Mouse (Mus musculus) intestine, embryonic 15.5 days (tissue): ENCODE data around the gene Arhgap42. TPM values are rescaled to one million over a fixed set of nuclear protein-coding genes. Genes with fewer than 3 reads are reported as not detected.

Experiments
- ATAC-seq: fragments of 200-750 bp; cut with Nextera tagmentation; 2 replicates; pipeline ENCODE4 v1.8.0; 2017; ENCODE audit warnings: moderate TSS enrichment, moderate library complexity
- H3K27ac ChIP-seq: fragments of 300-500 bp; sonication (generic); 2 replicates; pipeline ENCODE4 v1.5.1; 2015; ENCODE audit warnings: mild to moderate bottlenecking, inconsistent platforms
- H3K27me3 ChIP-seq: fragments of 300-500 bp; sonication (generic); replicated peaks from 2 replicates; pipeline ENCODE4 v1.6.1; 2015; ENCODE audit warnings: inconsistent platforms
- H3K36me3 ChIP-seq: fragments of 300-500 bp; sonication (generic); 2 replicates; pipeline ENCODE4 v1.6.1; 2015; ENCODE audit warnings: inconsistent platforms
- H3K4me1 ChIP-seq: fragments of 300-500 bp; sonication (generic); replicated peaks from 2 replicates; pipeline ENCODE4 v1.6.1; 2015; ENCODE audit warnings: inconsistent platforms
- H3K4me2 ChIP-seq: fragments of 300-500 bp; sonication (generic); replicated peaks from 2 replicates; pipeline ENCODE4 v1.6.1; 2015; ENCODE audit warnings: mild to moderate bottlenecking, inconsistent platforms
- H3K4me3 ChIP-seq: fragments of 300-500 bp; sonication (generic); replicated peaks from 2 replicates; pipeline ENCODE4 v1.5.1; 2015; ENCODE audit warnings: inconsistent platforms
- H3K9ac ChIP-seq: fragments of 300-500 bp; sonication (generic); 2 replicates; pipeline ENCODE4 v1.6.1; 2015; ENCODE audit warnings: inconsistent platforms
- H3K9me3 ChIP-seq: fragments of 300-500 bp; sonication (generic); 2 replicates; pipeline ENCODE4 v1.6.1; 2016; ENCODE audit warnings: inconsistent platforms
- WGBS: fragments of 180-500 bp; shearing (Covaris S2); methylation state at CpG from one replicate; pipeline ENCODE4 v1.1.7; 2015; 5-methylcytosine and 5-hydroxymethylcytosine counted together
- polyA plus RNA-seq: library from polyadenylated mRNA; unstranded; fragments of >200 nt; fragmentation: Nextera tagmentation; extraction: Ambion mirVana; gene quantifications from 2 replicates; pipeline ENCODE4 v1.2.1, GENCODE M21; 2015

Gene Arhgap42
- polyA plus RNA-seq, 1 experiment from 2014 or later = 43.0 TPM

GRCm38 (mm10) chr9:9160736-9161135, 78.2 kb downstream of the Arhgap42 start:
- Histone ChIP-seq H3K36me3 (no peaks in the 10 kb centered on the region), H3K4me3 (no peak overlapping the region), H3K4me1 (no peaks in the 10 kb centered on the region), H3K27ac (no peak overlapping the region), H3K27me3 (no peaks in the 10 kb centered on the region), H3K4me2 (no peak overlapping the region), H3K9me3 (no peaks in the 10 kb centered on the region), H3K9ac (no peak overlapping the region)
- 42% methylated on average over 3 of the region's 3 CpGs for WGBS
- no peak for ATAC-seq

- WGBS = 80% methylated on average over 3 of the region's 3 CpGs
These were observed 80.7 kb downstream of the Arhgap42 start for GRCm38 (mm10) chr9:9158241-9158640.

GRCm38 (mm10) chr9:9157425-9157824, 81.5 kb downstream of the Arhgap42 start:
- no peak overlapping the region for H3K27ac ChIP-seq
- no peak overlapping the region for H3K4me2 ChIP-seq
- ATAC-seq = no peak
- no peak overlapping the region for H3K4me3 ChIP-seq
- no peak overlapping the region for H3K9ac ChIP-seq
- no peaks in the 10 kb centered on the region for H3K36me3 ChIP-seq
- WGBS = 75% methylated on average over 2 of the region's 2 CpGs
- H3K27me3 ChIP-seq = no peaks in the 10 kb centered on the region
- H3K4me1 ChIP-seq = no peaks in the 10 kb centered on the region
- H3K9me3 ChIP-seq = no peaks in the 10 kb centered on the region

More at GRCm38 (mm10) chr9:9158241-9158640, 80.7 kb downstream of the Arhgap42 start:
- no peaks in the 10 kb centered on the region for H3K9me3 ChIP-seq
- H3K4me2 ChIP-seq = no peak overlapping the region
- no peak overlapping the region for H3K27ac ChIP-seq
- H3K9ac ChIP-seq = no peak overlapping the region
- no peaks in the 10 kb centered on the region for H3K4me1 ChIP-seq
- H3K36me3 ChIP-seq = no peaks in the 10 kb centered on the region
- no peak overlapping the region for H3K4me3 ChIP-seq
- no peak for ATAC-seq
- H3K27me3 ChIP-seq = no peaks in the 10 kb centered on the region

GRCm38 (mm10) chr9:9154636-9155035, 84.3 kb downstream of the Arhgap42 start:
- WGBS = 93% methylated on average over 3 of the region's 3 CpGs
- ATAC-seq = no peak
- no peak overlapping the region for H3K4me3 ChIP-seq

GRCm38 (mm10) chr9:9144301-9145121, 94.4 kb downstream of the Arhgap42 start:
- no peaks in the 10 kb centered on the region for H3K36me3 ChIP-seq
- WGBS = 87% methylated on average over 7 of the region's 7 CpGs

More at GRCm38 (mm10) chr9:9154636-9155035, 84.3 kb downstream of the Arhgap42 start:
- no peak overlapping the region for H3K9ac ChIP-seq
- no peak overlapping the region for H3K27ac ChIP-seq
- no peaks in the 10 kb centered on the region for H3K9me3 ChIP-seq
- no peak overlapping the region for H3K4me2 ChIP-seq
- H3K4me1 ChIP-seq = no peaks in the 10 kb centered on the region
- no peaks in the 10 kb centered on the region for H3K27me3 ChIP-seq
- H3K36me3 ChIP-seq = no peaks in the 10 kb centered on the region

GRCm38 (mm10) chr9:9143102-9143501, 95.8 kb downstream of the Arhgap42 start:
- H3K27me3 ChIP-seq = no peaks in the 10 kb centered on the region
- no peak overlapping the region for H3K27ac ChIP-seq
- H3K36me3 ChIP-seq = no peaks in the 10 kb centered on the region
- no peak overlapping the region for H3K4me3 ChIP-seq
- no peak overlapping the region for H3K4me2 ChIP-seq
- no peak overlapping the region for H3K9ac ChIP-seq
- 78% methylated on average over 5 of the region's 5 CpGs for WGBS
- no peaks in the 10 kb centered on the region for H3K9me3 ChIP-seq
- no peak for ATAC-seq
- H3K4me1 ChIP-seq = no peaks in the 10 kb centered on the region

More at GRCm38 (mm10) chr9:9144301-9145121, 94.4 kb downstream of the Arhgap42 start:
- no peak for ATAC-seq
- H3K27ac ChIP-seq = no peak overlapping the region
- H3K4me1 ChIP-seq = no peaks in the 10 kb centered on the region
- H3K9me3 ChIP-seq = no peaks in the 10 kb centered on the region
- H3K4me3 ChIP-seq = no peak overlapping the region
- no peaks in the 10 kb centered on the region for H3K27me3 ChIP-seq
- H3K9ac ChIP-seq = no peak overlapping the region
- no peak overlapping the region for H3K4me2 ChIP-seq

GRCm38 (mm10) chr9:9142561-9142960, 96.3 kb downstream of the Arhgap42 start:
- no peak overlapping the region for H3K27ac ChIP-seq
- no peak overlapping the region for H3K4me2 ChIP-seq
- no peak for ATAC-seq
- H3K9ac ChIP-seq = no peak overlapping the region
- no peak overlapping the region for H3K4me3 ChIP-seq
- H3K27me3 ChIP-seq = no peaks in the 10 kb centered on the region
- WGBS = 78% methylated on average over 7 of the region's 7 CpGs
- H3K4me1 ChIP-seq = no peaks in the 10 kb centered on the region
- no peaks in the 10 kb centered on the region for H3K36me3 ChIP-seq
- H3K9me3 ChIP-seq = no peaks in the 10 kb centered on the region

GRCm38 (mm10) chr9:9142144-9142543, 96.8 kb downstream of the Arhgap42 start:
- WGBS = 71% methylated on average over 1 of the region's 1 CpGs
- no peak for ATAC-seq

GRCm38 (mm10) chr9:9128996-9129694, 109.8 kb downstream of the Arhgap42 start:
- ATAC-seq = no peak
- H3K27ac ChIP-seq = no peak overlapping the region
- H3K27me3 ChIP-seq = no peaks in the 10 kb centered on the region
- WGBS = 90% methylated on average over 4 of the region's 4 CpGs
- H3K4me2 ChIP-seq = no peak overlapping the region
- H3K4me1 ChIP-seq = 0 out of 2 replicates have a peak, but pooled peaks cover 7% of the 10 kb centered on the region
- H3K9ac ChIP-seq = no peak overlapping the region
- H3K4me3 ChIP-seq = no peak overlapping the region
- no peaks in the 10 kb centered on the region for H3K9me3 ChIP-seq
- no peaks in the 10 kb centered on the region for H3K36me3 ChIP-seq

More at GRCm38 (mm10) chr9:9142144-9142543, 96.8 kb downstream of the Arhgap42 start:
- H3K4me1 ChIP-seq = no peaks in the 10 kb centered on the region
- no peaks in the 10 kb centered on the region for H3K9me3 ChIP-seq
- no peak overlapping the region for H3K4me2 ChIP-seq
- H3K27me3 ChIP-seq = no peaks in the 10 kb centered on the region
- H3K9ac ChIP-seq = no peak overlapping the region
- H3K27ac ChIP-seq = no peak overlapping the region
- no peak overlapping the region for H3K4me3 ChIP-seq
- no peaks in the 10 kb centered on the region for H3K36me3 ChIP-seq

- Histone ChIP-seq H3K9ac (no peak overlapping the region), H3K36me3 (no peaks in the 10 kb centered on the region), H3K4me3 (no peak overlapping the region), H3K27ac (no peak overlapping the region), H3K4me2 (no peak overlapping the region), H3K27me3 (no peaks in the 10 kb centered on the region), H3K4me1 (0 out of 2 replicates have a peak, but pooled peaks cover 7% of the 10 kb centered on the region), H3K9me3 (no peaks in the 10 kb centered on the region)
- 33% methylated on average over 4 of the region's 4 CpGs for WGBS
- ATAC-seq = no peak
These were observed 111.7 kb downstream of the Arhgap42 start for GRCm38 (mm10) chr9:9127041-9127755.

GRCm38 (mm10) chr9:9124156-9124555, 114.7 kb downstream of the Arhgap42 start:
- Histone ChIP-seq H3K4me2 (no peak overlapping the region), H3K36me3 (no peaks in the 10 kb centered on the region), H3K27ac (no peak overlapping the region), H3K9ac (no peak overlapping the region), H3K9me3 (no peaks in the 10 kb centered on the region), H3K27me3 (no peaks in the 10 kb centered on the region), H3K4me3 (no peak overlapping the region), H3K4me1 (0 out of 2 replicates have a peak, but pooled peaks cover 7% of the 10 kb centered on the region)
- 49% methylated on average over 2 of the region's 2 CpGs for WGBS
- no peak for ATAC-seq

- Histone ChIP-seq H3K9ac (no peak overlapping the region), H3K4me3 (no peak overlapping the region), H3K4me2 (no peak overlapping the region), H3K27ac (no peak overlapping the region), H3K9me3 (no peaks in the 10 kb centered on the region), H3K36me3 (no peaks in the 10 kb centered on the region), H3K27me3 (no peaks in the 10 kb centered on the region), H3K4me1 (no peaks in the 10 kb centered on the region)
- no peak for ATAC-seq
- WGBS = 87% methylated on average over 3 of the region's 3 CpGs
These were observed 124.6 kb downstream of the Arhgap42 start for GRCm38 (mm10) chr9:9114266-9114665.
